8 mouse cellular contexts compared by ENCODE assay signal in the genomic region with DNA sequence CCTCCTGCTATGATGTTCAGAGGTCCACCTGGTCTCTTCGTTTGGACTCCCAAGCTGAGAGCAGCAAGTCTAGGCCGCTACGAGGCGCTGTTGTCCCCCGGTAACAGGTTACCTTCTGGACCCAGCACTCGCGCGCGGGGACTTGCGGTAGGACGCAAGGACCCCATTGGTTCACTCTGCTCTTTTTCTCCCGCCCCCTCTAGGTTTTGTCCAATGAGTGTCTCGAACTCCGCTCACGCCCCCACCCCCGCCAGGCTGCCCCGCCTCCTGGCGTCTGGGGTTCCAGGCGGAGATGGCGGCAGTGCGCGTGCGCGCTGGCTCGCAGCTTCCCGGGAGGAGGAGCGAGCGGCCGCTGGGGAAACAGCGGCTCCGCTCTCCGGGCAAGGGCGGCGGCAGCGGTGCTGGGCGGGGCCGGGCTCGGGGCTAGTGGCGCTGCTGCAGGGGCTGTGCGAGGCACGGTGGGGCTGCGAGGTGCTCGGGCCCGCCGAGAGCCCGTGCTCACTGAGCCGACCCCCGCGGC. TPM values are rescaled to one million over a fixed set of nuclear protein-coding genes. Genes with fewer than 3 reads are reported as not detected.
DNase-seq lines count a peak whose midpoint lies in the region; ATAC-seq and TF ChIP-seq lines count a peak whose summit lies in the region.

Gene Cds2, plus strand, starts transcription at position 270 of the 520 bp plus-strand sequence.

- under 1% methylated on average over 49 of the region's 49 CpGs for WGBS in hindbrain, embryonic 10.5 days
- under 1% methylated on average over 41 of the region's 49 CpGs for WGBS in lung, postnatal 0 days

- H3K36me3 ChIP-seq in hindbrain, embryonic 10.5 days, result no peaks in the 10 kb centered on the region
- H3K36me3 ChIP-seq in lung, postnatal 0 days (ENCODE audit: insufficient read depth, low read length), result no peaks in the 10 kb centered on the region

- DNase-seq in MN1 (ENCODE audit: low spot score), result peak; percentile 98
- DNase-seq in cerebellum, adult 9-10 months, result peak; percentile 100
- DNase-seq in hindbrain, embryonic 10.5 days (ENCODE audit: low spot score), result peak; percentile 99
- peak; percentile 99 for DNase-seq in layer of hippocampus, adult 9-11 months
- peak; percentile 99 for DNase-seq in lung, postnatal 0 days (ENCODE audit: low spot score)
- DNase-seq in ovary, postnatal 14 days (ENCODE audit: low spot score), result peak; percentile 98
- peak; percentile 100 for DNase-seq in thymus, postnatal 14 days

- H3K27me3 ChIP-seq in hindbrain, embryonic 10.5 days (ENCODE audit: insufficient read depth, poor library complexity, severe bottlenecking), result no peaks in the 10 kb centered on the region
- no peaks in the 10 kb centered on the region for H3K27me3 ChIP-seq in lung, postnatal 0 days (replicated peaks; ENCODE audit: insufficient read depth, low read length)

- peak within 1 kb of the TSS; percentile 95 for H3K27ac ChIP-seq in hindbrain, embryonic 10.5 days
- peak within 1 kb of the TSS; percentile 85 for H3K27ac ChIP-seq in lung, postnatal 0 days (ENCODE audit: low read length)

- TF ChIP-seq EP300 in lung, postnatal 0 days (IDR thresholded peaks at IDR 0.05), result no peak

- peak within 1 kb of the TSS; percentile 89 for H3K9ac ChIP-seq in lung, postnatal 0 days (replicated peaks; ENCODE audit: low read depth)

- peak; percentile 96 for ATAC-seq in frontal cortex, adult (ENCODE audit: low TSS enrichment)
- ATAC-seq in lung, postnatal 0 days, result peak; percentile 99

- H3K4me2 ChIP-seq in lung, postnatal 0 days (replicated peaks; ENCODE audit: low read depth, low read length), result peak within 1 kb of the TSS; percentile 79

- H3K9me3 ChIP-seq in hindbrain, embryonic 10.5 days, result no peaks in the 10 kb centered on the region
- H3K9me3 ChIP-seq in lung, postnatal 0 days (ENCODE audit: low read length), result no peaks in the 10 kb centered on the region

- H3K4me3 ChIP-seq in hindbrain, embryonic 10.5 days, result peak within 1 kb of the TSS; percentile 96
- peak within 1 kb of the TSS; percentile 97 for H3K4me3 ChIP-seq in lung, postnatal 0 days (ENCODE audit: low read depth, low read length)

- TF ChIP-seq CTCF in lung, postnatal 0 days (IDR thresholded peaks at IDR 0.05), result peak; percentile 92

- peaks cover 23% of the 10 kb centered on the region for H3K4me1 ChIP-seq in hindbrain, embryonic 10.5 days (replicated peaks)
- no peaks in the 10 kb centered on the region for H3K4me1 ChIP-seq in lung, postnatal 0 days (ENCODE audit: insufficient read depth, low read depth, low read length)

RNA-seq across cellular contexts. Expression of gene Cds2, which starts in this region (rescaled TPM):
- 27.9 and 31.3 TPM in 2 replicates for polyA plus RNA-seq in hindbrain, embryonic 10.5 days (2016; fragmentation: Nextera tagmentation; extraction: Ambion mirVana)
- polyA plus RNA-seq in lung, postnatal 0 days (2015; fragmentation: Nextera tagmentation; extraction: Ambion mirVana), result 32.3 and 37.0 TPM in 2 replicates

Comparison
In these comparisons a context has a peak if more than half of its experiments do, and no peak if none do; other contexts are left out.
1. Peak in every context shown above with its lines: DNase-seq, ATAC-seq, H3K4me3 ChIP-seq and H3K27ac ChIP-seq.